Mouse (Mus musculus) T-helper 1 cell (primary cell): ENCODE measurements around the gene Ppp1r12c.
"Not testable (repeated sequence)": the region's sequence is repeated elsewhere in the genome, so short reads cannot be mapped to it uniquely, and the experiment has no call there.

Experiments used
- in situ Hi-C: fragments of 300-600 bp; cut with MboI, MseI; formaldehyde crosslinking; loops from one replicate; pipeline ENCODE4 v1.15.1; 2025; ENCODE audit warnings: high pct_unique_total_duplicates

Gene Ppp1r12c

GRCm38 (mm10) chr7:4501558-4502397 is at the start of gene Ppp1r12c:
Ppp1r12c (minus strand) TSS chr7:4501680.
- in situ Hi-C loops, result no loop called here

GRCm38 (mm10) chr7:4547221-4547641 is 45.8 kb upstream of the Ppp1r12c start, which contains the start of gene Syt5:
Syt5 (minus strand) TSS chr7:4547541.
- in situ Hi-C loops, result no loop called here

GRCm38 (mm10) chr7:4546591-4547131 is 45.2 kb upstream of the Ppp1r12c start:
- in situ Hi-C loops, result no loop called here

GRCm38 (mm10) chr7:4546050-4546449 is 44.6 kb upstream of the Ppp1r12c start:
- in situ Hi-C loops, result no loop called here

- in situ Hi-C loops, result no loop called here
These were observed 40.5 kb upstream of the Ppp1r12c start for GRCm38 (mm10) chr7:4542013-4542412.

GRCm38 (mm10) chr7:4541344-4541743 is 39.9 kb upstream of the Ppp1r12c start:
- in situ Hi-C loops, result no loop called here

GRCm38 (mm10) chr7:4539019-4539418 is 37.5 kb upstream of the Ppp1r12c start:
- in situ Hi-C loops, result no loop called here

- in situ Hi-C loops, result no loop called here
These were observed 35.7 kb upstream of the Ppp1r12c start for GRCm38 (mm10) chr7:4537181-4537580.

GRCm38 (mm10) chr7:4536369-4536768 is 34.9 kb upstream of the Ppp1r12c start:
- in situ Hi-C loops, result no loop called here

- in situ Hi-C loops, result no loop called here
These were observed 30.7 kb upstream of the Ppp1r12c start, which contains the start of gene Dnaaf3 for GRCm38 (mm10) chr7:4532005-4532729. Dnaaf3 (minus strand) TSS chr7:4532453.

- in situ Hi-C loops, result not testable (repeated sequence)
These were observed 28.7 kb upstream of the Ppp1r12c start for GRCm38 (mm10) chr7:4530166-4530565.

- in situ Hi-C loops, result no loop called here
These were observed 25.8 kb upstream of the Ppp1r12c start for GRCm38 (mm10) chr7:4527302-4527689.

GRCm38 (mm10) chr7:4526341-4527301 is 25.1 kb upstream of the Ppp1r12c start:
- in situ Hi-C loops, result no loop called here

GRCm38 (mm10) chr7:4524212-4524922 is 22.9 kb upstream of the Ppp1r12c start, which contains the start of gene Tnni3:
Tnni3 (minus strand) TSS chr7:4524229.
- in situ Hi-C loops, result loop anchor here (5.0 kb wide), 2 partner anchors 92 to 377 kb away; no protein-coding TSS in a partner anchor

GRCm38 (mm10) chr7:4523205-4524130 is 22.0 kb upstream of the Ppp1r12c start:
- in situ Hi-C loops, result loop anchor here (5.0 kb wide), 2 partner anchors 91 to 376 kb away; no protein-coding TSS in a partner anchor

- in situ Hi-C loops, result loop anchor here (5.0 kb wide), 2 partner anchors 90 to 375 kb away; no protein-coding TSS in a partner anchor
These were observed 20.8 kb upstream of the Ppp1r12c start for GRCm38 (mm10) chr7:4522292-4522691.

GRCm38 (mm10) chr7:4521231-4522003 is 19.9 kb upstream of the Ppp1r12c start:
- in situ Hi-C loops, result loop anchor here (5.0 kb wide), 2 partner anchors 89 to 374 kb away; no protein-coding TSS in a partner anchor

GRCm38 (mm10) chr7:4518487-4518886 is 17.0 kb upstream of the Ppp1r12c start:
- in situ Hi-C loops, result no loop called here
